Mouse (Mus musculus): ENCODE measurements at regions not wholly inside any gene's neighbourhood (a gene's known extent, or its start where the extent isn't known, plus 50 kb on each side); places are given as distances from the start of the nearest gene placed in this dataset.

GRCm38 (mm10) chr7:145087790-145088189, 120.1 kb downstream of the 1810010D01Rik start:
- TF ChIP-seq CTCF (conservative IDR thresholded peaks at IDR 0.05 in 1 of 2, IDR thresholded peaks at IDR 0.05 in 1 of 2; ENCODE audit: low read depth in 2 of 2, low read length in 2 of 2) (no peak), ELF1 (IDR thresholded peaks at IDR 0.05; ENCODE audit: low read depth, low read length) (no peak), HCFC1 (IDR thresholded peaks at IDR 0.05; ENCODE audit: low read depth, low read length) (no peak)
